Mouse (Mus musculus): Measurements from ENCODE around the gene Sema6d. TPM values are rescaled to one million over a fixed set of nuclear protein-coding genes. Genes with fewer than 3 reads are reported as not detected.

Gene Sema6d
- polyA plus RNA-seq, 1 experiment from 2014 or later: 41.3 TPM

GRCm38 (mm10) chr2:124201493-124201892 is 111.7 kb downstream of the Sema6d start:
- ATAC-seq: no peak
- H3K4me3 ChIP-seq (ENCODE audit: low read length): no peak overlapping the region
- WGBS: 81% methylated on average over 5 of the region's 5 CpGs

DNA sequence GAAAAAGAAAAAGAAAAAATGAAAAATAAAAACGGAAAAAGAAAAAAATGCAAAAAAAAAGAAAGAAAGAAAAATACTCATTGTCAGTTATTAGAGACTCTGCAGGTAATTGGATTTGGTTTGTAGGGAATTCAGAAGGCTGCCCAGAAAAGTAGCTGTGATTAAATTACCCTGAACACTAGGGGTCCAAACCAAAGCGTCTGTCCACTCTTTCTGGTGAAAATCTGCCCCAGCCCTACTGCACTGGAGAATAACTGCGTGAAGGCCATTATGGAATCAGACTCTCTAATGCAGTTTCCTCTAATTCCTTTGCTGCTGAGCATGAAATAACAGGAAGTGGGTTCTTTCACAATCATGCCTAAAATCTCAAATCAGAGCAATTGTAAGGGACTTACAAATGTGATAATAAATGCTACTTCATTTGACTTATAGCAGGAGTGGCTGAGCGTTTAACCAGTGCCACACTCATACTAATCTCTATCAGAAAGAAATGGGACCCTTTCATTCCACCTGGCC is 112.8 kb downstream of the Sema6d start:
- 42% methylated on average over 4 of the region's 4 CpGs for WGBS
- H3K4me1 ChIP-seq (ENCODE audit: control insufficient read depth, insufficient read depth, low read depth, low read length): peaks cover 5% of the 10 kb centered on the region; the same call in 1 of the 2 replicates
- no peaks in the 10 kb centered on the region for H3K9me3 ChIP-seq (ENCODE audit: control insufficient read depth, low read length)
- no peak overlapping the region for H3K9ac ChIP-seq (ENCODE audit: low read depth, low read length)
- H3K27me3 ChIP-seq (replicated peaks; ENCODE audit: control insufficient read depth, insufficient read depth, low read length): no peaks in the 10 kb centered on the region
- no peak for ATAC-seq
- no peaks in the 10 kb centered on the region for H3K36me3 ChIP-seq (ENCODE audit: control insufficient read depth, insufficient read depth, low read length)
- H3K4me2 ChIP-seq (ENCODE audit: low read length): no peak overlapping the region
- H3K4me3 ChIP-seq (ENCODE audit: low read length): no peak overlapping the region
- H3K27ac ChIP-seq (ENCODE audit: low read depth, low read length): peak overlapping the region; percentile 17; the same call in 1 of the 2 replicates

More at GRCm38 (mm10) chr2:124201493-124201892, 111.7 kb downstream of the Sema6d start:
- Histone ChIP-seq H3K4me1 (ENCODE audit: control insufficient read depth, insufficient read depth, low read depth, low read length) (peaks cover 5% of the 10 kb centered on the region; the same call in 1 of the 2 replicates), H3K27me3 (replicated peaks; ENCODE audit: control insufficient read depth, insufficient read depth, low read length) (no peaks in the 10 kb centered on the region), H3K4me2 (ENCODE audit: low read length) (no peak overlapping the region), H3K36me3 (ENCODE audit: control insufficient read depth, insufficient read depth, low read length) (no peaks in the 10 kb centered on the region), H3K9me3 (ENCODE audit: control insufficient read depth, low read length) (no peaks in the 10 kb centered on the region), H3K27ac (ENCODE audit: low read depth, low read length) (no peak overlapping the region), H3K9ac (ENCODE audit: low read depth, low read length) (no peak overlapping the region)

DNA sequence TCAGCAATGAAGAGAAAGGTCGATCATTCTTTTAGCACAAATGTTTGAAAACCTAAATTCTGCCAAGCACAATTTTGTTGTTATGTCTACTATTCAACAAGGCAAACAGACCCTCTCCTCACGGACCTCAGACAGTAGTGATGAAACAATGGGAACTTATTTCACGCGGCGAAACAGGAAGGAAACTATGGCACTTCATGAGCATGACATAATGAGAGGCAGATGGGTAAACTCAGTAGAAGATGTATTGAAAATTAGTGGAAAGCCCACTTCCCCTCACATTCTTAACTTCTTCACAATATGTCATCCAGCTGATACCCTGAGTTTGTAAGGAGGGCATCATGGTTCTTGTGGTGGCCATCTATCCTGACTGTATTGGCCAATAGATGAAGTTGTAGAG is 116.0 kb downstream of the Sema6d start:
- Histone ChIP-seq H3K4me3 (ENCODE audit: low read length) (no peak overlapping the region), H3K27me3 (replicated peaks; ENCODE audit: control insufficient read depth, insufficient read depth, low read length) (no peaks in the 10 kb centered on the region), H3K4me2 (ENCODE audit: low read length) (no peak overlapping the region), H3K9ac (ENCODE audit: low read depth, low read length) (no peak overlapping the region), H3K36me3 (ENCODE audit: control insufficient read depth, insufficient read depth, low read length) (no peaks in the 10 kb centered on the region), H3K4me1 (ENCODE audit: control insufficient read depth, insufficient read depth, low read depth, low read length) (peaks cover 5% of the 10 kb centered on the region; the same call in 1 of the 2 replicates), H3K9me3 (ENCODE audit: control insufficient read depth, low read length) (no peaks in the 10 kb centered on the region), H3K27ac (ENCODE audit: low read depth, low read length) (no peak overlapping the region)
- ATAC-seq: no peak
- 83% methylated on average over 5 of the region's 5 CpGs for WGBS

GRCm38 (mm10) chr2:124208251-124208650 is 118.5 kb downstream of the Sema6d start:
- 66% methylated on average over 2 of the region's 2 CpGs for WGBS
- H3K9ac ChIP-seq (ENCODE audit: low read depth, low read length): no peak overlapping the region
- no peak for ATAC-seq

DNA sequence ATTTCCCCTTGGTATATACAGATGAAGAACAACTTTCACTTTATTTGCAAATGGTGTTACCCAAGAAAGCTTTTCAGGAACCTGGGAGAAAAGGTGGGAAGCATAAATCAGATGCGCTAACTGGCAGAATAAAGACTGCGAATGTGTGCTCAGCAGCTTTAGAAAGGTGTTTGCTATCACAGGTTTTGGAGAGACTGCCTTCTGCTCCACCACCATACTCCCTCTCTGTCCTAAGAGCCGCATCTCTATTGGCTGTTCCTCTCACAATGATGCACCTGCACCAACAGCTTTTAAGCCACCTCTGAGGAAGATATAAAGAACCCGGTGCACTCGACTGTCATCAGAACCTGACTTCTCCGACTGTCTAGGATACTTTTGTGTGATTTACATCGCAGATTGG is 133.8 kb downstream of the Sema6d start:
- H3K27me3 ChIP-seq (replicated peaks; ENCODE audit: control insufficient read depth, insufficient read depth, low read length): no peaks in the 10 kb centered on the region
- no peaks in the 10 kb centered on the region for H3K9me3 ChIP-seq (ENCODE audit: control insufficient read depth, low read length)
- no peak for ATAC-seq
- H3K27ac ChIP-seq (ENCODE audit: low read depth, low read length): no peak overlapping the region
- no peaks in the 10 kb centered on the region for H3K36me3 ChIP-seq (ENCODE audit: control insufficient read depth, insufficient read depth, low read length)
- no peak overlapping the region for H3K4me3 ChIP-seq (ENCODE audit: low read length)
- no peak overlapping the region for H3K9ac ChIP-seq (ENCODE audit: low read depth, low read length)
- no peak overlapping the region for H3K4me2 ChIP-seq (ENCODE audit: low read length)
- WGBS: 83% methylated on average over 7 of the region's 7 CpGs
- H3K4me1 ChIP-seq (ENCODE audit: control insufficient read depth, insufficient read depth, low read depth, low read length): no peaks in the 10 kb centered on the region

More at GRCm38 (mm10) chr2:124208251-124208650, 118.5 kb downstream of the Sema6d start:
- no peaks in the 10 kb centered on the region for H3K36me3 ChIP-seq (ENCODE audit: control insufficient read depth, insufficient read depth, low read length)
- H3K9me3 ChIP-seq (ENCODE audit: control insufficient read depth, low read length): no peaks in the 10 kb centered on the region
- no peaks in the 10 kb centered on the region for H3K4me1 ChIP-seq (ENCODE audit: control insufficient read depth, insufficient read depth, low read depth, low read length)
- H3K4me3 ChIP-seq (ENCODE audit: low read length): no peak overlapping the region
- H3K27ac ChIP-seq (ENCODE audit: low read depth, low read length): no peak overlapping the region
- no peak overlapping the region for H3K4me2 ChIP-seq (ENCODE audit: low read length)
- H3K27me3 ChIP-seq (replicated peaks; ENCODE audit: control insufficient read depth, insufficient read depth, low read length): no peaks in the 10 kb centered on the region

- WGBS: 77% methylated on average over 2 of the region's 2 CpGs
- no peak overlapping the region for H3K4me2 ChIP-seq (ENCODE audit: low read length)
- H3K9ac ChIP-seq (ENCODE audit: low read depth, low read length): no peak overlapping the region
- H3K27ac ChIP-seq (ENCODE audit: low read depth, low read length): no peak overlapping the region
- H3K36me3 ChIP-seq (ENCODE audit: control insufficient read depth, insufficient read depth, low read length): no peaks in the 10 kb centered on the region
- no peaks in the 10 kb centered on the region for H3K4me1 ChIP-seq (ENCODE audit: control insufficient read depth, insufficient read depth, low read depth, low read length)
- no peak overlapping the region for H3K4me3 ChIP-seq (ENCODE audit: low read length)
- H3K27me3 ChIP-seq (replicated peaks; ENCODE audit: control insufficient read depth, insufficient read depth, low read length): no peaks in the 10 kb centered on the region
- no peaks in the 10 kb centered on the region for H3K9me3 ChIP-seq (ENCODE audit: control insufficient read depth, low read length)
- no peak for ATAC-seq
These were observed 134.6 kb downstream of the Sema6d start for GRCm38 (mm10) chr2:124224328-124224727.

- H3K27ac ChIP-seq (ENCODE audit: low read depth, low read length): peak overlapping the region; percentile 23
- ATAC-seq: peak; percentile 83
- no peaks in the 10 kb centered on the region for H3K27me3 ChIP-seq (replicated peaks; ENCODE audit: control insufficient read depth, insufficient read depth, low read length)
- peaks cover 13% of the 10 kb centered on the region for H3K4me1 ChIP-seq (ENCODE audit: control insufficient read depth, insufficient read depth, low read depth, low read length)
- H3K4me2 ChIP-seq (ENCODE audit: low read length): no peak overlapping the region
- H3K4me3 ChIP-seq (ENCODE audit: low read length): no peak overlapping the region
- no peaks in the 10 kb centered on the region for H3K36me3 ChIP-seq (ENCODE audit: control insufficient read depth, insufficient read depth, low read length)
- 53% methylated on average over 9 of the region's 9 CpGs for WGBS
- no peaks in the 10 kb centered on the region for H3K9me3 ChIP-seq (ENCODE audit: control insufficient read depth, low read length)
- no peak overlapping the region for H3K9ac ChIP-seq (ENCODE audit: low read depth, low read length)
These were observed 145.0 kb downstream of the Sema6d start for GRCm38 (mm10) chr2:124234636-124235221.

DNA sequence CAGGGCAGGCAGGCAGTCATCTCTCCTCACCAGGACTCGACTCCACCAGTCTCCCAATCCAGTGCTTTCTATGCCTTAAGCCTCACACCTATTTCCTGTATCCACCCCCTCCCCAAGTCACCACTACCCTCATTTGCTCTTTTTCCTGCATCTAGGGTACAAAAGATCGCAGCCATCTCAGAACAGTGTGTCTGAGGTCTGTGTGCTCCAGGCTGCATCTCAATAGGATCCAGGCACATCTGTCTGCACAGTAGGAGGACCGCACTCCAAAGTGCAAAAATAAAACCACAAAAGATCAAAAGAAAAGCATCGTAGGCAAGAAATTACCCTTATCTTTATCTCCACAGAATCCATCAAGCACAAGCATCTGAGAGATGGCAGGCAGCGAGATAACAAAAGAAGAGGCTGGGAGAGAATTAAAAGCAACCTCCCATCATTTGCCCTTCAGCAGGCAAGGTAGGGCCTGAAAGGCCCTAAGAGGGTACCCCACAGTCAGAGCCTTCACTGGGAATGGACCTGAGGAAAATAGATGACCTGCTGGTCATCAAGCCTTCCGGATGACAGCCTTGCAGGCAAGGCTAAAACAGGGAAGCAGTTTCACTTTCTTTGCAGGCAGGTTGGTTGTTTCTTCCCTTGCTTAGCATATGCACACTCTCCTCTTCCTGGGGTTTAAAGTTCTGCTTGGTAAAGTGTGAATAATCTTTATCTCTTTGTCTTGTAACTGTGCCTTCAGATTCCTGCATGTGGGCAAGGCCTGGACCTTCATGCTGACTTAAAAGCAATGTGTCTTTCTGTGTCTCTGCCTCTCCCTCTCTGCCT is 145.7 kb downstream of the Sema6d start:
- 36% methylated on average over 6 of the region's 6 CpGs for WGBS
- no peak overlapping the region for H3K4me3 ChIP-seq (ENCODE audit: low read length)
- peak overlapping the region; percentile 48 for H3K27ac ChIP-seq (ENCODE audit: low read depth, low read length)
- peak; percentile 60; the same call in 1 of the 2 replicates for ATAC-seq
- peaks cover 13% of the 10 kb centered on the region for H3K4me1 ChIP-seq (ENCODE audit: control insufficient read depth, insufficient read depth, low read depth, low read length)
- peak overlapping the region; percentile 29 for H3K9ac ChIP-seq (ENCODE audit: low read depth, low read length)
- no peaks in the 10 kb centered on the region for H3K9me3 ChIP-seq (ENCODE audit: control insufficient read depth, low read length)
- no peaks in the 10 kb centered on the region for H3K36me3 ChIP-seq (ENCODE audit: control insufficient read depth, insufficient read depth, low read length)
- H3K4me2 ChIP-seq (ENCODE audit: low read length): no peak overlapping the region
- H3K27me3 ChIP-seq (replicated peaks; ENCODE audit: control insufficient read depth, insufficient read depth, low read length): no peaks in the 10 kb centered on the region

- no peaks in the 10 kb centered on the region for H3K9me3 ChIP-seq (ENCODE audit: control insufficient read depth, low read length)
- no peak overlapping the region for H3K4me3 ChIP-seq (ENCODE audit: low read length)
- ATAC-seq: no peak
- H3K27me3 ChIP-seq (replicated peaks; ENCODE audit: control insufficient read depth, insufficient read depth, low read length): no peaks in the 10 kb centered on the region
- H3K9ac ChIP-seq (ENCODE audit: low read depth, low read length): no peak overlapping the region
- H3K36me3 ChIP-seq (ENCODE audit: control insufficient read depth, insufficient read depth, low read length): no peaks in the 10 kb centered on the region
- H3K27ac ChIP-seq (ENCODE audit: low read depth, low read length): no peak overlapping the region
- peaks cover 13% of the 10 kb centered on the region for H3K4me1 ChIP-seq (ENCODE audit: control insufficient read depth, insufficient read depth, low read depth, low read length)
- WGBS: 90% methylated on average over 1 of the region's 1 CpGs
- H3K4me2 ChIP-seq (ENCODE audit: low read length): no peak overlapping the region
These were observed 147.1 kb downstream of the Sema6d start for GRCm38 (mm10) chr2:124236831-124237230.

Data from hindbrain, embryonic 16.5 days (tissue).